Mouse (Mus musculus) gastrocnemius, adult 8-10 months (tissue): ENCODE measurements around the gene Acy3. TPM values are rescaled to one million over a fixed set of nuclear protein-coding genes. Genes with fewer than 3 reads are reported as not detected.
"Not testable (repeated sequence)": the region's sequence is repeated elsewhere in the genome, so short reads cannot be mapped to it uniquely, and the experiment has no call there.

ENCODE experiments used
- DNase-seq, 2 experiments: peaks; one replicate each; pipeline ENCODE4 v3.0.0; 2022; ENCODE audit warnings: low spot score in 2 of 2
- total RNA-seq, 4 experiments: library from RNA; stranded (reverse); gene quantifications; 2 replicates each; pipeline ENCODE4 v1.2.4; 2022

Acy3 gene
- total RNA-seq, 4 experiments from 2014 or later: 1.1 to 1.7 (median 1.5) TPM

DNA sequence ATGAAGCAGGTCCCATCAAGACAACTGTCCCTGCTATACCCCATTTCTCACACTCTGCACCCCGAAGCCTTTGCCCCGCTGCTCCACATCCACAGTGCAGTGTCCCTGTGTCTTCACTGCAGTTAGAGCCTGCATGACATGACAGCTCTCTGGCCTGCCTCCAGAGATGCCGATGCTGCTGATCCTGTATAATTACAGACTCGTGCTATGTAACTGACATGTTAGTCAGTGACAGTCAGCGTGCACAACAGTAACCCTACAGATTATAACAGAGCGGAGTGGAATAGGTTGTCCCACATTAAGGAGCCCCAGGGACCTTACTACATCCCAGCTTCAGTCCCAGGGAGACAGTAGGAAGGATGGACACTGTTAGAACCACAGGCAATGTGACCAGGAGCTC, 11.8 kb upstream of the Acy3 start:
- DNase-seq: not testable (repeated sequence)

- DNase-seq: no peak
Measured at GRCm38 (mm10) chr19:3975866-3976265, 10.5 kb upstream of the Acy3 start.

GRCm38 (mm10) chr19:3980309-3980708, 6.1 kb upstream of the Acy3 start:
- peak; percentile 53 to 67 for DNase-seq

GRCm38 (mm10) chr19:3980917-3981316, 5.5 kb upstream of the Acy3 start:
- no peak for DNase-seq

DNA sequence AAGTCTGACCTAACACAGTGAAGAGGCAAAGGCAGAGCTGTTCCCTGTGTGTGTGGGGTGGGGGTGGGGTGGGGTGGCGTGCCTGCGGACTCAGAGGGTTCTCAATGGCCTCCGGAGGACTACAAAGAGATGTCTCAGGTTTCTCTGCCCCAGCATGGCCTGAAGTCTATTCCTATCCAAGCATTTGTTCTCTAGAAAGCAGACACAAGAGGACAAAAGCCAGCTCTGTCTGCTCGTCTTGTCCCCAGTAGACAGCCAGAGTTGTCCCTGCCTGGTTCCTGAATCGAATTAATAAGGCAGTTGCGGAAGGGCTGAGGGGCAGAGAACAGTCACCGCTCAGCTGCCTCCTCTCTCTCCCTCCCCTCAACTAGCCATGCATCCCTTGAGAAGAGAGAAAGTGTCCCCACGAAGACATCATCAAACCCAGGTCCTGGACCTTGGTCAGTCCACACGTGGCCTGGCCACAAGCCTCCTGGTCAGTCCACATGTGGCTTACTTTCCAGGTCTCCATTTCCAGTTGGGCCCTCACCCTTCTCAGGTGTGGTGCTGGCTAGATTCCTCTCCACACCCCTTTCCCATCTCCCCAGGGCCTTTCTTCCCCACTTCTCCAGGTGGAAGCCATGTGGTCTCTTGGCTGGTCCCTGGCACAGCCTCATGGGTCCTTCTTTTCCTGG, 2.7 kb upstream of the Acy3 start:
- no peak for DNase-seq

GRCm38 (mm10) chr19:3985261-3985681, 1.1 kb upstream of the Acy3 start:
- DNase-seq: no peak

- no peak for DNase-seq
Measured at GRCm38 (mm10) chr19:3988066-3988465, 1.7 kb downstream of the Acy3 start.

- DNase-seq: no peak
Measured at GRCm38 (mm10) chr19:3988750-3989149, 2.4 kb downstream of the Acy3 start.

DNA sequence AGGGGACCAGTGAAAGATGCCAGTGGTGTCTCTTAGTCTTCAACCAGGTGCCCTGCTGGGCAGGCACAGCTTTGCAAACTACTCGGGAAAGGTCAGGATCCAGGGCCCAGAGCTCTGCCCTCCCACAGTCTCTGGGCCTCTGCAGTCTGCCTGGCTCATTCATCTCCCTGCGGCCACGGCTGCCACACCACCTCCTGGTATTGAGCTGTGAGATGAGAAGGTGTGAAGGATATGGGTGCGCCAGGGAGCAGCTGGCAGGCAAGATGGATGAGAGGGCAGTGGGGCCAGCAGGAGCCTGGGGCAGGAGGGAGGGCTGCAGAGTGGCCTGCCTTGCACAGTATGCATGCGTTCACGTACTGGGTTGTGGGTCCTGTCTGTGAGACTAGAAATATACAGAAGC, 4.4 kb downstream of the Acy3 start:
- DNase-seq: peak in 1 of 2 experiments; percentile 48

- no peak for DNase-seq
Measured at GRCm38 (mm10) chr19:3991562-3991961, 5.2 kb downstream of the Acy3 start.

DNA sequence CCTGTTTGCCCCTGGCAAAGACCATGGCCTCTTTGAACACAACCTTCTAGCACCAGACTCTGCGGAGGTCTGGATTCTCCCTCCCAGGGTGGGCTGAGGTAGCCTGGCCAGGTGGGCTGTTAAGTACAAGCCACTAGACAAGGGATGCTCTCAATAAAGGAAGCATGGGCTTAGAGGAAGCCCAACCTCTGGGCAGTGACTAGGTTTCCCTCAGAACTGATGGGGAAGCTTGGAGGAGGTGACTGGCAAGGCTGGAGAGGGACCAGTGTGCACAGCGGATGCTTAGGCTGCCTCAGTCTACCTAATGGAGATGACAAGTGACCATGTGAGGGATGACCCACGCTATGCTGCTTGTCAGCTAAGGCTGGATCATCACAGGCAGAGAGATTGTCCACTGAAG, 5.6 kb downstream of the Acy3 start:
- DNase-seq: no peak

- DNase-seq: no peak
Measured at GRCm38 (mm10) chr19:3992416-3992815, 6.0 kb downstream of the Acy3 start, which contains the start of gene Tbx10. TSS of gene Tbx10 (plus strand) at chr19:3992752.

DNA sequence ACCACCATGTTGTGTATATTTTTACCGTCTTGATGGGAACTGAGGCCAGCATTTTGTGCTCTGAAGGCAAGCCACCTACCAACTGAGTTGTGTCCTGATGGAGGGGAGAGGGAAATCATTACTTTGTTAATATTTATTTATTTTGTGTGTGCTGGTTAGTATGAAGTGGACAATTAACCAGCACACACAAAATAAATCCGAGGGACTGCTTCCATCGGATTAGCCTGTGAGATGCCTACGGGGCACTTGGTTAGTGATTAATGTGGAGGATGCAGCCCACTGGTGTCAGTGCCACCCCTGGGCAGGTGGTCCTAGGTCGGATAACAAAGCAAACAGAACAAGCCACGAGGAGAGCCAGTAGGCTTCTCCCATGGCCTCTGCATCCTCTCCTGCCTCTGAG, 8.6 kb downstream of the Acy3 start:
- DNase-seq: no peak

DNA sequence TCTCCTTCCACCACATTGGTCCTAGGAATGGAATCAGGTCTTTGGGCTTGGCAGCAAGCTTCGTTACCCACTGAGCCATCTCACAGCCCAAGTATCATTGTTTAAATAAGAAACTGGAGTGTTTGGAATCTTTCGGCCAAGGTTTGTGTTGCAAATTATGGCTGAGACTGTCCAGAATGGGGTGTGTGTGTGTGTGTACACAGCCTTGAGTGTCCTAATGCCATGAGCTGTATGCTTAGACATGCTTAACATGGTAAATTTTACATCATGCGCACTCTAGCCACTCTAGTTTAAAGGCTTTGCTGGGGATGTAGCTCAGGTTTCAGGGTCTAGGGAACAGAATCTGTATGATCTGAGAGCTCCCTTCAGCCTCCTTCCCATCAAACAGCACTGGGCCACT, 9.1 kb downstream of the Acy3 start:
- no peak for DNase-seq

GRCm38 (mm10) chr19:3996106-3996505, 9.7 kb downstream of the Acy3 start:
- DNase-seq: no peak

- DNase-seq: no peak
Measured at GRCm38 (mm10) chr19:3996747-3997146, 10.4 kb downstream of the Acy3 start.

DNA sequence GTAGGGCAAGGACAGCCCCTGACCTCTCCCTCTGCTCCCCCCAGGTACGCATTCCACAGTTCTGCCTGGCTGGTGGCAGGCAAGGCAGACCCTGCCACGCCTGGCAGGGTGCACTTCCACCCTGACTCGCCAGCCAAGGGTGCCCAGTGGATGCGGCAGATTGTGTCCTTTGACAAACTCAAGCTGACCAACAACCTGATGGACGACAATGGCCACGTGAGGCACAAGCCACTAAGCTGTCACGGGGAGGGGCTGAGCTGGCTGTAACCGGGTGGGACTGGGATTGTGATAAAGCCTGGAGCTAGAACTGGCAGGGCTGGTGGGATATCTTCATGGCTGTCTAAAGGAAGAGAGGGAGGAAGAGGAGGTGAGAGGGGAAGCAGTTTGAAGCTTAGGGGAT, 10.9 kb downstream of the Acy3 start:
- no peak for DNase-seq

- no peak for DNase-seq
Measured at GRCm38 (mm10) chr19:3998335-3998734, 12.0 kb downstream of the Acy3 start.

DNA sequence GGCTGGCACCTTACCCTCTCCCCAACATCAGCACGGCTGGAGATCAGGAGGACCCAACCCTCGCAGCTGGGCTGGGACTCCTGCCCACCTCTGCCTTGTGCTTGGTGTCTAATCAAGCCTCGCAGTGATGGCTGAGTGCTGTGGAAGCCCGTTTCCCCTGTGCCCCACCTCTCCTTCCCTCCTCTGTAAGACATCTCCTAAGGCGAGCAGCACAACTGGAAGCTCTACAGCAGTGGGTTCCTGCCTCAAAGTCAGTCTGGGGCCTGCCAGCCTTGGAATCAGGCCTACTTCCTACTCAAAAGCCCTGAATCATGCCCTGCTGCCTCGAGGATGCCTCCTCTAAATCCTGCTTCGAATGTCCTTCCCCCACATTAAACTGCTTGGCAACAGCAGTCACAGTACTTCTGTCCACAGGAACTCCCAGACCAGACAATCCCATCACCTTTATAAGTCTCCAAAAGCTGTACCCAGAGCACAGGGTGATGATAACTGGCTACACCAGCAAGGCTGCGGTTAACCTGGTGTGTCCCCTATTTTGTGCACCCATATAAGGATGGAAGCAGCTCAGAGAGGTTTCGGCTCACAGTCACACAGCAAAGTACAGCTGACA, 12.9 kb downstream of the Acy3 start:
- DNase-seq: no peak

DNA sequence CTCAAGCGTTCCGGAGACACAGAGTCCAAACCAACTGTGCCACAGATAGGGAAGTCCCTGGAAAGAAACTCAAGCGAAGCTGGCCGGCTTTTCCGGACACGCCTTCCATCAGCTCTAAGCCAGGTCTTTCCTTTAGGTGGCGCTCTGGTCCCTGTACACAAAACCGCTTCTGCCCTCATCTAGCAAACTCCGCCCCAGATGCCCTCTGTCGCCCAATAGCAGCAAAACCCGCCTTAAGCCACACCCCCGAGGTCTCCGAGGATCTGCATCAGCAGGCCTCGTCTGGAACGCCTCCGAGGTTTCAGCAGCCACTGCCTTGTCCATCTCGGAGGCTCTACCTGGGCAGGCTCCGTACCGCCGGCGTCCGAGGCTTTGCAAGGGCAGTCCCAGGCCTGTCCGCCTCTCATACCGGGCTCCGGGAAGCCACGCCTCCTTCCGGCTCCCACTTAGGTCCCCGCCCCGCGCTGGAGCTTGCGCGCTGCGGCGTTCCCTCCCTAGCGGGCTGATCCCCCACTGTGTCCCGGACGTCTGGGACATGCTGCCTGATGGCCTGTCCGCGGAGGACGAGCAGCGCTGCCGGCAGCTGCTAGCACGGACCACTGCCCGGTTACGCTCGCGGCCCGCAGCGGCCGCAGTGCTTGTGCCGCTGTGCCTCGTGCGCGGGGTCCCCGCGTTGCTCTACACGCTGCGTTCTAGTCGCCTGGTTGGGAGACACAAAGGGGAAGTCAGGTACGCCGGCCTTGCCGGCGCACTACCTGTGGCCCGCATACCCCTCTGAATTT, 13.9 kb downstream of the Acy3 start, which contains the start of the genes Nudt8 and Gm49405:
TSS of gene Nudt8 (plus strand) at position 462 of the 782 bp plus-strand sequence.
TSS of gene Gm49405 (plus strand) at position 508 of the 782 bp plus-strand sequence.
- DNase-seq: peak; percentile 95 to 97

DNA sequence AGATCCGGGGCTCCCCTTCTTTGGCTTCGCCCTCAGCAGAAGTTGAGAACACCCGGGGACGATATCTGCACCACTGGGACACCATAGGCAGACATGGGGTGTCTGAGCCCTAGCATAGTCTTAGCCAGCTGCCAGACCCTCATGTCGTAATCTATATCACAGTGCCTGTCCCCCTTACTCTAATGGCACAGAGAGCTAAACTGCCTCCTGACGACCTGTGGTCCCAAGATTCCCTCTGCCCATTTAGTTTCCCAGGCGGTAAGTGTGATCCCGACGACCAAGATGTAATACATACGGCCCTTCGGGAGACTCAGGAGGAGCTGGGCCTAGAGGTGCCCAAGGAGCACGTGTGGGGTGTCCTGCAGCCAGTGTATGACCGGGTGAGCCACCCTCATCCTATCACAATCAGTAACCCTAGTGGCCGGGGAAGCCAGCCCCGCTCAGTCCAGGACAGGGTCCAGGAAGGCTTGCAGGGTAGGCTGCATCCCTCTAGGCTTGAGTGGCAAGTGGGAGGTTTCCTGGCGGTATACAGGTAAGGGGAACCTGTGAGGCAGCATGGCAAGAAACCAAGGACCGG, 14.7 kb downstream of the Acy3 start:
- no peak for DNase-seq

DNA sequence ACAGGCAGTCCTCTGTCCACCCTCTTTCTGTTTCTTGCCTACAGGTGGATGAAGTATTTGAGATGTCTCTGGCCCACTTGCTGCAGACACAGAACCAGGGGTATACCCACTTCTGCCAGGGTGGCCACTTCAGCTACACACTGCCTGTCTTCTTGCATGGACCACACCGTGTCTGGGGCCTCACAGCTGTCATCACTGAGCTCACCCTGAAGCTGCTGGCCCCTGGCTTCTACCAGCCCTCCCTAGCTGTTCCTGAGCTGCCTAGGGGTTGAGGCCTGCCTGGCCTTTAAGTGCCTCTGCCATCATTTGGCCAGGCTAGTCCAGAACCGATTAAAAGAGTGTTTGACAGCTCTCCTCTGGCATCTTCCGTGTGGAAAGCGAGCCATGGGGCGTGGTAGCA, 15.4 kb downstream of the Acy3 start:
- no peak for DNase-seq
